Mouse (Mus musculus) cerebellum, adult 2 months (tissue): Measurements from ENCODE around the gene Gm12184.

ENCODE experiments used
- CTCF ChIP-seq: fragments of 200-500 bp; IDR thresholded peaks from 2 replicates; pipeline ENCODE4 v1.5.1; 2011; ENCODE audit warnings: low read depth, mild to moderate bottlenecking, control low read depth, low read length, moderate library complexity, borderline replicate concordance; ENCODE audit not compliant: insufficient read depth
- POLR2A ChIP-seq: fragments of 200-500 bp; IDR thresholded peaks from 2 replicates; pipeline ENCODE4 v1.6.1; 2011; ENCODE audit warnings: low read length, control low read depth, borderline replicate concordance; ENCODE audit not compliant: insufficient read depth

GRCm38 (mm10) chr11:48835923-48836322 is 9.5 kb upstream of the Gm12184 start:
- TF ChIP-seq POLR2A = no peak
- TF ChIP-seq CTCF = no peak
